Mouse (Mus musculus) hindbrain, postnatal 0 days (tissue): ENCODE measurements at regions not wholly inside any gene's neighbourhood (a gene's known extent, or its start where the extent isn't known, plus 50 kb on each side); places are given as distances from the start of the nearest gene placed in this dataset.

Experiments
- ATAC-seq: fragments of 200-750 bp; cut with Nextera tagmentation; 2 replicates; pipeline ENCODE4 v1.8.0; 2017; ENCODE audit warnings: mild to moderate bottlenecking, moderate TSS enrichment, moderate library complexity
- DNase-seq: peaks from one replicate; pipeline ENCODE4 v3.0.0-alpha.2; 2015; ENCODE audit warnings: low spot score
- H3K27ac ChIP-seq: fragments of 300-500 bp; sonication (generic); 2 replicates; pipeline ENCODE4 v1.5.1; 2014; ENCODE audit warnings: mild to moderate bottlenecking
- H3K27me3 ChIP-seq: fragments of 300-500 bp; sonication (generic); 2 replicates; pipeline ENCODE4 v1.6.1; 2014; ENCODE audit warnings: low read length, mixed read lengths; ENCODE audit not compliant: insufficient read depth
- H3K36me3 ChIP-seq: fragments of 300-500 bp; sonication (generic); 2 replicates; pipeline ENCODE4 v1.6.1; 2014; ENCODE audit warnings: low read length, mixed read lengths; ENCODE audit not compliant: insufficient read depth
- H3K4me1 ChIP-seq: fragments of 300-500 bp; sonication (generic); 2 replicates; pipeline ENCODE4 v1.6.1; 2014; ENCODE audit warnings: antibody characterized with exemption, low read length, mixed read lengths; ENCODE audit not compliant: insufficient read depth
- H3K4me2 ChIP-seq: fragments of 300-500 bp; sonication (generic); 2 replicates; pipeline ENCODE4 v1.6.1; 2014; ENCODE audit warnings: low read depth, mild to moderate bottlenecking, low read length, moderate library complexity, mixed read lengths
- H3K4me3 ChIP-seq: fragments of 300-500 bp; sonication (generic); 2 replicates; pipeline ENCODE4 v1.5.1; 2014; ENCODE audit warnings: low read length
- H3K9ac ChIP-seq: fragments of 300-500 bp; sonication (generic); replicated peaks from 2 replicates; pipeline ENCODE4 v1.6.1; 2014; ENCODE audit warnings: mild to moderate bottlenecking, low read length, moderate library complexity, mixed read lengths
- H3K9me3 ChIP-seq: fragments of 300-500 bp; sonication (generic); 2 replicates; pipeline ENCODE4 v1.6.1; 2016; ENCODE audit warnings: low read length, mixed read lengths
- CTCF ChIP-seq: IDR thresholded peaks from 2 replicates; pipeline ENCODE4 v1.5.1; 2016; ENCODE audit warnings: antibody characterized with exemption, control low read depth, low read depth
- WGBS: fragments of 180-500 bp; shearing (Covaris S2); extraction: QIAGEN DNeasy Blood & Tissue Kit; methylation state at CpG from one replicate; pipeline ENCODE4 v1.1.7; 2014; 5-methylcytosine and 5-hydroxymethylcytosine counted together

- WGBS, result 2% methylated on average over 11 of the region's 11 CpGs
- Histone ChIP-seq H3K27ac (peak overlapping the region; percentile 93), H3K4me2 (peak overlapping the region; percentile 28; the same call in 1 of the 2 replicates)
These were observed 119.0 kb downstream of the Tomm20 start for GRCm38 (mm10) chr8:126826328-126827285.

GRCm38 (mm10) chr8:126825877-126826276, 119.8 kb downstream of the Tomm20 start:
- ATAC-seq (peak; percentile 59), DNase-seq (peak; percentile 71)
- Histone ChIP-seq H3K27me3 (no peaks in the 10 kb centered on the region), H3K9ac (peak overlapping the region; percentile 54), H3K27ac (peak overlapping the region; percentile 93), H3K36me3 (no peaks in the 10 kb centered on the region), H3K4me3 (no peak overlapping the region), H3K9me3 (no peaks in the 10 kb centered on the region), H3K4me2 (peak overlapping the region; percentile 28; the same call in 1 of the 2 replicates), H3K4me1 (peaks cover 35% of the 10 kb centered on the region)
- no peak for TF ChIP-seq CTCF
- WGBS, result 18% methylated on average over 3 of the region's 3 CpGs

More at GRCm38 (mm10) chr8:126826328-126827285, 119.0 kb downstream of the Tomm20 start:
- Histone ChIP-seq H3K9me3 (no peaks in the 10 kb centered on the region), H3K9ac (peak overlapping the region; percentile 54), H3K4me1 (peaks cover 35% of the 10 kb centered on the region), H3K27me3 (no peaks in the 10 kb centered on the region), H3K36me3 (no peaks in the 10 kb centered on the region), H3K4me3 (no peak overlapping the region)
- DNase-seq, result peak; percentile 87
- TF ChIP-seq CTCF, result no peak
- peak; percentile 90 for ATAC-seq

GRCm38 (mm10) chr8:126824575-126825208, 121.0 kb downstream of the Tomm20 start:
- H3K4me1 ChIP-seq, result peaks cover 35% of the 10 kb centered on the region
- ATAC-seq, result peak; percentile 48
- H3K4me2 ChIP-seq, result no peak overlapping the region
- 36% methylated on average over 10 of the region's 10 CpGs for WGBS
- no peaks in the 10 kb centered on the region for H3K27me3 ChIP-seq
- no peaks in the 10 kb centered on the region for H3K36me3 ChIP-seq
- H3K9ac ChIP-seq, result no peak overlapping the region
- peak; percentile 78 for DNase-seq
- no peaks in the 10 kb centered on the region for H3K9me3 ChIP-seq
- no peak for TF ChIP-seq CTCF
- peak overlapping the region; percentile 93 for H3K27ac ChIP-seq
- no peak overlapping the region for H3K4me3 ChIP-seq

GRCm38 (mm10) chr8:126822269-126822668, 123.4 kb downstream of the Tomm20 start:
- Histone ChIP-seq H3K27ac (no peak overlapping the region), H3K4me3 (no peak overlapping the region), H3K36me3 (no peaks in the 10 kb centered on the region), H3K9me3 (no peaks in the 10 kb centered on the region), H3K4me1 (peaks cover 28% of the 10 kb centered on the region), H3K4me2 (no peak overlapping the region), H3K9ac (no peak overlapping the region), H3K27me3 (no peaks in the 10 kb centered on the region)
- WGBS, result 85% methylated on average over 4 of the region's 4 CpGs
- DNase-seq (no peak), ATAC-seq (no peak)
- TF ChIP-seq CTCF, result no peak

- no peak overlapping the region for H3K4me3 ChIP-seq
- DNase-seq, result peak; percentile 38
- no peaks in the 10 kb centered on the region for H3K36me3 ChIP-seq
- H3K4me1 ChIP-seq, result peaks cover 18% of the 10 kb centered on the region
- no peaks in the 10 kb centered on the region for H3K9me3 ChIP-seq
- no peak for TF ChIP-seq CTCF
- ATAC-seq, result no peak
- H3K27ac ChIP-seq, result no peak overlapping the region
- H3K4me2 ChIP-seq, result no peak overlapping the region
- H3K9ac ChIP-seq, result no peak overlapping the region
- no peaks in the 10 kb centered on the region for H3K27me3 ChIP-seq
- 60% methylated on average over 8 of the region's 8 CpGs for WGBS
These were observed 124.4 kb downstream of the Tomm20 start for GRCm38 (mm10) chr8:126821279-126821678.

- WGBS, result 94% methylated on average over 2 of the region's 2 CpGs
These were observed 125.1 kb downstream of the Tomm20 start for GRCm38 (mm10) chr8:126820502-126820901.

More at GRCm38 (mm10) chr8:126820502-126820901, 125.1 kb downstream of the Tomm20 start:
- no peak overlapping the region for H3K4me3 ChIP-seq
- H3K4me2 ChIP-seq, result no peak overlapping the region
- TF ChIP-seq CTCF, result no peak
- H3K27me3 ChIP-seq, result no peaks in the 10 kb centered on the region
- no peak overlapping the region for H3K9ac ChIP-seq
- ATAC-seq (no peak), DNase-seq (no peak)
- no peak overlapping the region for H3K27ac ChIP-seq
- no peaks in the 10 kb centered on the region for H3K9me3 ChIP-seq
- no peaks in the 10 kb centered on the region for H3K36me3 ChIP-seq
- peaks cover 10% of the 10 kb centered on the region for H3K4me1 ChIP-seq
